Mouse (Mus musculus): Measurements from ENCODE around the gene Kcnn4. TPM values are rescaled to one million over a fixed set of nuclear protein-coding genes. Genes with fewer than 3 reads are reported as not detected.

The Kcnn4 gene
- polyA plus RNA-seq, 2 experiments from 2014 or later = 130 to 152 TPM

- peak; percentile 42 for ATAC-seq
These were observed 3.1 kb upstream of the Kcnn4 start for GRCm38 (mm10) chr7:24366716-24367632.

- ATAC-seq = peak; percentile 12
These were observed 1.8 kb upstream of the Kcnn4 start for GRCm38 (mm10) chr7:24368226-24368625.

GRCm38 (mm10) chr7:24368946-24369345 lies 1.1 kb upstream of the Kcnn4 start:
- no peak for ATAC-seq

GRCm38 (mm10) chr7:24371012-24371808 lies 1.1 kb downstream of the Kcnn4 start:
- ATAC-seq = no peak

- no peak for ATAC-seq
These were observed 1.7 kb downstream of the Kcnn4 start for GRCm38 (mm10) chr7:24371809-24372145.

GRCm38 (mm10) chr7:24372300-24372699 lies 2.2 kb downstream of the Kcnn4 start:
- no peak for ATAC-seq

- no peak for ATAC-seq
These were observed 2.7 kb downstream of the Kcnn4 start for GRCm38 (mm10) chr7:24372786-24373185.

GRCm38 (mm10) chr7:24373538-24374379 lies 3.7 kb downstream of the Kcnn4 start:
- ATAC-seq = peak; percentile 43

GRCm38 (mm10) chr7:24376456-24376855 lies 6.4 kb downstream of the Kcnn4 start:
- ATAC-seq = no peak

GRCm38 (mm10) chr7:24377091-24377865 lies 7.2 kb downstream of the Kcnn4 start:
- ATAC-seq = no peak

GRCm38 (mm10) chr7:24378049-24378701 lies 8.1 kb downstream of the Kcnn4 start:
- peak; percentile 58 for ATAC-seq

GRCm38 (mm10) chr7:24379934-24380333 lies 9.9 kb downstream of the Kcnn4 start:
- peak; percentile 60 for ATAC-seq

GRCm38 (mm10) chr7:24380370-24380769 lies 10.3 kb downstream of the Kcnn4 start:
- ATAC-seq = peak; percentile 28

GRCm38 (mm10) chr7:24382730-24383372 lies 12.8 kb downstream of the Kcnn4 start:
- ATAC-seq = no peak

GRCm38 (mm10) chr7:24384070-24384469 lies 14.0 kb downstream of the Kcnn4 start:
- ATAC-seq = no peak

- ATAC-seq = peak; percentile 31
These were observed 14.8 kb downstream of the Kcnn4 start for GRCm38 (mm10) chr7:24384827-24385226.

- ATAC-seq = no peak
These were observed 17.0 kb downstream of the Kcnn4 start for GRCm38 (mm10) chr7:24387059-24387556.

GRCm38 (mm10) chr7:24389516-24390187 lies 19.6 kb downstream of the Kcnn4 start:
- no peak for ATAC-seq

GRCm38 (mm10) chr7:24390512-24390911 lies 20.4 kb downstream of the Kcnn4 start:
- no peak for ATAC-seq

GRCm38 (mm10) chr7:24391077-24391476 lies 21.0 kb downstream of the Kcnn4 start:
- ATAC-seq = no peak
